Mouse (Mus musculus) myocyte (in vitro differentiated cells): ENCODE data around the gene Dhps. TPM values are rescaled to one million over a fixed set of nuclear protein-coding genes. Genes with fewer than 3 reads are reported as not detected.
"Not testable (repeated sequence)": the region's sequence is repeated elsewhere in the genome, so short reads cannot be mapped to it uniquely, and the experiment has no call there.

Source experiments
- H3K27me3 ChIP-seq: one replicate; pipeline ENCODE4 v1.6.1; 2011; ENCODE audit not compliant: control insufficient read depth, insufficient read depth, insufficient read length
- H3K36me3 ChIP-seq: one replicate; pipeline ENCODE4 v1.6.1; 2011; ENCODE audit not compliant: control insufficient read depth, insufficient read depth
- H3K4me2 ChIP-seq: one replicate; pipeline ENCODE4 v1.6.1; 2011; ENCODE audit warnings: low read depth, control low read depth
- H3K4me3 ChIP-seq: one replicate; pipeline ENCODE4 v1.5.1; 2011; ENCODE audit warnings: mild to moderate bottlenecking, control low read depth, moderate library complexity
- H3K79me2 ChIP-seq: one replicate; pipeline ENCODE4 v1.6.1; 2011; ENCODE audit not compliant: control insufficient read depth, insufficient read depth
- H3ac ChIP-seq: one replicate; pipeline ENCODE4 v1.6.1; 2011; ENCODE audit not compliant: control insufficient read depth, insufficient read length
- CEBPB ChIP-seq: IDR thresholded peaks from 2 replicates; pipeline ENCODE4 v1.6.1; 2011; ENCODE audit warnings: mild to moderate bottlenecking, moderate library complexity; ENCODE audit not compliant: poor library complexity, insufficient read depth, severe bottlenecking
- E2F4 ChIP-seq: IDR thresholded peaks from one replicate; pipeline ENCODE4 v1.6.1; 2011; ENCODE audit warnings: mild to moderate bottlenecking, control low read depth, moderate library complexity; ENCODE audit not compliant: insufficient read depth
- MAX ChIP-seq: IDR thresholded peaks from one replicate; pipeline ENCODE4 v1.6.1; 2011; ENCODE audit warnings: low read depth, mild to moderate bottlenecking, control low read depth
- MYOD1 ChIP-seq, 3 experiments: IDR thresholded peaks; one replicate each; pipeline ENCODE4 v1.6.1; 2011; ENCODE audit warnings: control low read depth in 2 of 3, low read depth in 2 of 3, mild to moderate bottlenecking in 2 of 3, moderate library complexity in 1 of 3; ENCODE audit not compliant: insufficient read length in 2 of 3, control insufficient read depth in 1 of 3
- MYOG ChIP-seq, 3 experiments: IDR thresholded peaks; one replicate each; pipeline ENCODE4 v1.6.1; 2011; ENCODE audit warnings: control low read depth in 2 of 3, low read depth in 2 of 3, mild to moderate bottlenecking in 2 of 3; ENCODE audit not compliant: insufficient read length in 2 of 3, control insufficient read depth in 1 of 3, insufficient read depth in 1 of 3
- POLR2A ChIP-seq: IDR thresholded peaks from one replicate; pipeline ENCODE4 v1.6.1; 2011; ENCODE audit warnings: low read depth, mild to moderate bottlenecking, control low read depth, moderate library complexity; ENCODE audit not compliant: insufficient read length
- POLR2AphosphoS2 ChIP-seq: IDR thresholded peaks from one replicate; pipeline ENCODE4 v1.6.1; 2011; ENCODE audit warnings: low read depth, control low read depth; ENCODE audit not compliant: insufficient read length
- REST ChIP-seq: IDR thresholded peaks from one replicate; pipeline ENCODE4 v1.6.1; 2011; ENCODE audit warnings: mild to moderate bottlenecking, control low read depth, moderate library complexity; ENCODE audit not compliant: insufficient read depth, insufficient read length
- SRF ChIP-seq: IDR thresholded peaks from one replicate; pipeline ENCODE4 v1.6.1; 2011; ENCODE audit warnings: low read depth; ENCODE audit not compliant: control insufficient read depth, insufficient read length
- TCF12 ChIP-seq: IDR thresholded peaks from one replicate; pipeline ENCODE4 v1.6.1; 2011; ENCODE audit warnings: mild to moderate bottlenecking, control low read depth; ENCODE audit not compliant: poor library complexity, insufficient read depth, severe bottlenecking
- TCF3 ChIP-seq: IDR thresholded peaks from one replicate; pipeline ENCODE4 v1.6.1; 2011; ENCODE audit warnings: low read depth, control low read depth; ENCODE audit not compliant: insufficient read length
- USF1 ChIP-seq: IDR thresholded peaks from one replicate; pipeline ENCODE4 v1.6.1; 2011; ENCODE audit warnings: low read depth, mild to moderate bottlenecking, control low read depth, moderate library complexity
- polyA plus RNA-seq: library from polyadenylated mRNA; unstranded; fragments of >200 nt; fragmentation: generic; extraction: Trizol; gene quantifications from one replicate; pipeline ENCODE4 v1.2.1, GENCODE M21; 2012; ENCODE audit warnings: missing spikeins

Gene Dhps
- polyA plus RNA-seq, 1 experiment: 86.7 TPM

- Histone ChIP-seq H3K4me3 (no peak overlapping the region), H3K79me2 (peaks cover 9% of the 10 kb centered on the region), H3K27me3 (no peaks in the 10 kb centered on the region), H3K4me2 (no peak overlapping the region), H3K36me3 (peaks cover 12% of the 10 kb centered on the region), H3ac (no peak overlapping the region)
- no peak for TF ChIP-seq MYOG (IDR thresholded peaks at IDR 0.05; ENCODE audit: control insufficient read depth in 1 of 3, insufficient read depth in 1 of 3, insufficient read length in 2 of 3, low read depth in 2 of 3)
- TF ChIP-seq SRF: no peak
- no peak for TF ChIP-seq POLR2A
- no peak for TF ChIP-seq MAX
- no peak for TF ChIP-seq E2F4
- no peak for TF ChIP-seq MYOD1 (IDR thresholded peaks at IDR 0.05; ENCODE audit: control insufficient read depth in 1 of 3, insufficient read length in 2 of 3, low read depth in 2 of 3)
- no peak for TF ChIP-seq TCF3
- TF ChIP-seq CEBPB: no peak
- no peak for TF ChIP-seq TCF12
- no peak for TF ChIP-seq USF1
- TF ChIP-seq POLR2AphosphoS2: no peak
- no peak for TF ChIP-seq REST
These were observed 4.4 kb downstream of the Dhps start for GRCm38 (mm10) chr8:85076001-85076400.

- peaks cover 9% of the 10 kb centered on the region for H3K79me2 ChIP-seq
- TF ChIP-seq POLR2A (no peak), TCF3 (no peak), MYOD1 (IDR thresholded peaks at IDR 0.05; ENCODE audit: control insufficient read depth in 1 of 3, insufficient read length in 2 of 3, low read depth in 2 of 3) (no peak)
- no peak overlapping the region for H3K4me2 ChIP-seq
- H3K4me3 ChIP-seq: no peak overlapping the region
- H3K36me3 ChIP-seq: peaks cover 12% of the 10 kb centered on the region
- H3ac ChIP-seq: no peak overlapping the region
- no peaks in the 10 kb centered on the region for H3K27me3 ChIP-seq
These were observed 5.4 kb downstream of the Dhps start for GRCm38 (mm10) chr8:85076993-85077392.

DNA sequence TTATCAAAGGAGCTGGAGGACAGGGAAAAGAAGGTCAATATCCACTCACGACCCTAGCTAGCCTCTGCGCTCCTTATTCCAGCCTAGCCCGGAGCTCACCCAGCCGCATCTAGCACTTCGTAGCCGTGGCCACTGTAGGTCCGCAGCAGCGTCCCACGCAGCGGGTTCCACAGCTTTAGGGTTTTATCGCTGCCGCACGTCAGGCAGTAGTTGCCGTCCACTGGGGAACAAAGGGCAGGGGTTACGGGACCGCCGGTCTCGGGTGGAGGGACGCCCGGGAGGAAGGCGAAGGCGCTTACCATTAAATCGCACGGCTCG is 8.6 kb downstream of the Dhps start:
- H3K79me2 ChIP-seq: peaks cover 9% of the 10 kb centered on the region
- H3K27me3 ChIP-seq: no peaks in the 10 kb centered on the region
- peak overlapping the region; percentile 74 for H3ac ChIP-seq
- peak overlapping the region; percentile 83 for H3K4me2 ChIP-seq
- H3K36me3 ChIP-seq: peaks cover 7% of the 10 kb centered on the region
- TF ChIP-seq POLR2AphosphoS2 (peak; percentile 12), MYOD1 (IDR thresholded peaks at IDR 0.05; ENCODE audit: control insufficient read depth in 1 of 3, insufficient read length in 2 of 3, low read depth in 2 of 3) (no peak), POLR2A (peak; percentile 5)
- H3K4me3 ChIP-seq: peak overlapping the region; percentile 96

DNA sequence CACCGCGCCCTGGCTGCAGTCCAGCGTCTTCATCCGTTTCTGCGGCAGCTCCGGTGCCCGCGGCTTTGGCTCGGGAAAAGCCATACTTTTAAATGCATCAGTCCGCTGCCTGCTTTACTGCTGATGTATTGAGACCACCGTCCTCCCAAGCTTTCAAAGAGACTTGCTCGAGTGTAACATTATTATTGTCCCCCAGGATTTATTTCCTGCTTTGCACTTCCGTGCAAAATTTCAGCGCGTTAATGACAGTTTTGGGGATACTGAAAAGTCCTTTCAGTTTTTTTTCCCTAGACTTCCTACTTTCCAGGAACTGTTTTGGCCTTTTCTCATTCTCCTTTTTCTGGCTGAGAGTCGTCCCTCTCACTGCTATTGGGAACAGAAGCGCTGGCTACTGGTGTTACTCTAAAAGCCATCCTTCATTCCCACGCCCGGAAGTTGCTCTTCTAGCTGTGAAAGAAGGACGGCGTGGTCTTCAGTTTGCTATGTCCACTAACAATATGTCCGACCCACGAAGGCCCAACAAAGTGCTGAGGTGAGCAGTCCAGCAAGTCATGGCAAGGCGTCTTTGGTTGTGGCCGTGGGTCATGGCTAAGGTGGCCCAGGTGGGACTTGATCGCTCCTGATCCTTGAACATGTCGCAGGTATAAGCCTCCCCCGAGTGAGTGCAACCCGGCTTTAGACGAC is 9.1 kb downstream of the Dhps start, which contains the start of gene Wdr83os:
Gene Wdr83os (plus strand): TSS at position 209 of the 684 bp plus-strand sequence.
- Histone ChIP-seq H3K4me3 (peak within 1 kb of the TSS; percentile 96), H3ac (peak within 1 kb of the TSS; percentile 74), H3K4me2 (peak within 1 kb of the TSS; percentile 83), H3K36me3 (peaks cover 2% of the 10 kb centered on the region), H3K27me3 (no peaks in the 10 kb centered on the region), H3K79me2 (peaks cover 9% of the 10 kb centered on the region)
- peak; percentile 0 for TF ChIP-seq POLR2A
- TF ChIP-seq MYOD1 (IDR thresholded peaks at IDR 0.05; ENCODE audit: control insufficient read depth in 1 of 3, insufficient read length in 2 of 3, low read depth in 2 of 3): no peak

DNA sequence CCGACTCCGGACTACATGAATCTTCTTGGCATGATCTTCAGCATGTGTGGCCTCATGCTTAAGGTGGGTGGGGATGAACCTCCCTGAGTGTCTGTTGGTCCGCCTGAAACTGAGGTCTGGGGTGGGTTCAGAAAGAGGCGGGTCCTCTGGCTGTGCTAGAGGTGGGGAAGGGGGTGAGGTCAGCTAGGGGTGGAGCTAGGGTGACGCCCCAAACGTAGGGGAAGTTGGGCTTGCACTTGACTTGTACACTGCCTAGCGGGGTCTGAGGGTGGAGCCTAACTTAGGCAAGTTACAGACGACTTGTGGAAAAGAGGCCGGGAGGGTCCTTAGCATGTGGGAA is 9.6 kb downstream of the Dhps start, which contains the start of gene Wdr83:
Gene Wdr83 (minus strand): TSS at position 91 of the 340 bp plus-strand sequence.
- no peak for TF ChIP-seq E2F4
- no peak for TF ChIP-seq TCF12
- no peak for TF ChIP-seq POLR2A
- no peak for TF ChIP-seq CEBPB
- TF ChIP-seq MAX: no peak
- no peak for TF ChIP-seq MYOD1 (IDR thresholded peaks at IDR 0.05; ENCODE audit: control insufficient read depth in 1 of 3, insufficient read length in 2 of 3, low read depth in 2 of 3)
- Histone ChIP-seq H3K79me2 (peaks cover 9% of the 10 kb centered on the region), H3K4me3 (peak within 1 kb of the TSS; percentile 96), H3K36me3 (no peaks in the 10 kb centered on the region), H3K27me3 (no peaks in the 10 kb centered on the region), H3ac (peak within 1 kb of the TSS; percentile 74), H3K4me2 (peak within 1 kb of the TSS; percentile 83)

DNA sequence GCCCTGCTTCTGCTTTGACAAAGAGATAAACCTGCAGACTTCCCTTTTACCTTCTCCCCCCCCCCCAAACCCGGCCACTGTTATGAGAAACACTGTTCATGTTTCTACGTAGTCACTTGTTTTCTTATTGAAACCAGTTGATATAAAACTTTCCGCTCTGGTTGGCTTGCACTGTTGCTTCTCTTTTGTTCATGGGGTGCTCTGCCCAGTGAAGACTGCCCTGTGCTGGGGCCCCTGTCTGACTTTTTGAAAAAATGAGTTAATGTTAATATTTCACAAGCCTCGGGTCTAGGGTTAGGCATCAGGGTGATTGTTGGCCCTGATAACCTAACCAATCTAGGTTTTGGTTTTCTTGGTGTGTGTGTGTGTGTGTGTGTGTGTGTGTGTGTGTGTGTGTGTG is 10.6 kb downstream of the Dhps start:
- not testable (repeated sequence) for H3K36me3 ChIP-seq, H3K4me2 ChIP-seq, H3ac ChIP-seq, H3K79me2 ChIP-seq, H3K27me3 ChIP-seq
- peak overlapping the region; percentile 96 for H3K4me3 ChIP-seq
